Mouse (Mus musculus): ENCODE results near the gene Obsl1.

- no peak for TF ChIP-seq CTCF (IDR thresholded peaks at IDR 0.05)
- TF ChIP-seq EP300 (IDR thresholded peaks at IDR 0.05): no peak
Observed at GRCm38 (mm10) chr1:75511437-75512210, 5.4 kb upstream of the Obsl1 start.

Measured in lung, postnatal 0 days (tissue).